Mouse (Mus musculus): ENCODE data around the gene Prdm9.
"Not testable (repeated sequence)": the region's sequence is repeated elsewhere in the genome, so short reads cannot be mapped to it uniquely, and the experiment has no call there.

Prdm9 gene

DNA sequence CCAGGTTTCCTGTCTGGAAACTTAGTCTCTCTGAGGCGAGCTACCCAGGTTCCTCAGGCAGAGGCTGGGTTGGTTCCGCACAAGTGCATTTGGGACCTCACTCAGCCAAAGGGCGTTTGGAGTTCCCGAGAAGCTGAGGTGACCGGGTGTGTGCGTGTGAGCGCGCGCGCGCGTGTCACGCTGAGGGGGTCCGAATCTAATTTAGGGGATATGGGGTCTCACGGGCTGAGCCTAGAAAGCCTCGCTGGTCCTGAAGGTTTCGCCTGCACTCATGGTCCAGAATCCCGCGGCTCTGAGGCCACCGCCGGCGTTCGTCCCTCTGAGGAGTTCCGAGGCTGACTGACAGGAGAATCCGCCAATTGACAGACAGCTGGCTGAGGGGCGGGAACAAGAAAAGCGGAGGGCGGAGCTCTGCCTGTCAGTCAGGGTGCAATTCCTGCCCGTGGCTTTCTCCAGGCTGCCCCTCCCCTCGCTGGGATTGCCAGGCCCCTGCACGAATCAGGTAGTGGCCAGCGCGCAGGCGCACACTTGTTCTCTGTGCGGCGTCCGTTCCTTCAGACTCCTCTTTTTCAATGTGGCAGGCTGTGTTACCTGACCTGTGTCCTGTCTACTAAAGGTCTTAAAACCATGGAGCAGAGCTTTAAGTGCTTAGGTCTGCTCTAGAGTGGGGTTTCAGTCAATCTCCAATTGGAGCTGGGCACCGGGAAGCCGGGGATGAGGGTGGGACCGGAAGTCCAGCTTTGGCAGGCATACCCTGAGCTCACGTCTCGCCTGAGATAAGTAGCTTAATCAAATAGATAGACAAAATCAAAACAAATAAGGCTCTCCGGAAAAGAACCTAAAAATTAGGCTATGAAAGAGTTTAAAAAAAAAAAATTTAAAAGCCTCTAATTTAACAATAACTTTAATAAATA lies at the start of gene Prdm9:
Prdm9 (minus strand) TSS at position 341 of the 914 bp plus-strand sequence.
- DNase-seq (ENCODE audit: low spot score) = peak; percentile 98

DNA sequence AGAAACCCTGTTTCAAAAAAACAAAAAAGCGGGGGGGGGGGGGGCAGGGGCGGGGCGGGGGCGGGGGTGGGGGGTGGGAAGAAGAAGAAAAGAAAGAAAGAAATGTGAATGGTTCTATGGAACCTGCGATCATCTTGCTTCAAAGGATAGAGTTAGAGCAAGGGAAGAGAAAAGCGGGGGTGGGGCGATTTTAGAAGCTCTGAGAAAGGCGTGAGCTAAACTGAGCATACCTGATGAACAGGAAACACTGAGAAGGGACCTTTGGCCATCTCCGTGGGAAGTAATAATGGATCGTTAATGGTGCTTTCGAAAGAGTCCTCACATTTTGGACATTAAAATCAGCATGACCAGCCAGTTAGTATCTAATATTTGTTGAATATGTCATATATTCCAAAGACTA lies 35.3 kb upstream of the Prdm9 start:
- DNase-seq (ENCODE audit: low spot score) = no peak

DNA sequence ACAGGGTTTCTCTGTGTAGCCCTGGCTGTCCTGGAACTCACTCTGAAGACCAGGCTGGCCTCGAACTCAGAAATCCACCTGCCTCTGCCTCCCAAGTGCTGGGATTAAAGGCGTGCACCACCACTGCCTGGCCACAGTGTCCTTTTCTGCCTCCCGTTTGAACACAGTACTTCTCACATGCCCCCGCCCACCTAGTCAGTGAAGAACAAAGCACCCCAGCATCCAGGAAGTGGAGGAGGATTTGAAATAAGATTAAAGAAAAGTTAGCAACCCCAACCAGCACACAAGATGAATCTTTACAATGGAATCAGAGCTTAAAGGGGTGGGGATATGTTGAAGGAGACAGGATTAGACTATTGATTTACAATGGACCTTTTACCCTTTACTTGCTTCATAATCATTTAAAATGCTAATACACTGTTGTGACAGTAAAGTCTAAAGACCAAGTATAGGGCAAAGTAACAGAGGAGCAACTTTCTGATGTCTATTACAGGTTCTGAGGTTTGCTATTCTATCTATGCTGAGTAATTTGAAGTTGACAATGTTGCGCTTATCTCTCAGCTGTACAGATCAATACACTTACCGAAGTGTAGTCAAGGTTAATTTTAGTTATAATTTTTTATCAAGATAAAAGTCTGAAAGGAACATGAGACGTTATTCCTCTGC lies 27.2 kb upstream of the Prdm9 start:
- DNase-seq (ENCODE audit: low spot score) = no peak

DNA sequence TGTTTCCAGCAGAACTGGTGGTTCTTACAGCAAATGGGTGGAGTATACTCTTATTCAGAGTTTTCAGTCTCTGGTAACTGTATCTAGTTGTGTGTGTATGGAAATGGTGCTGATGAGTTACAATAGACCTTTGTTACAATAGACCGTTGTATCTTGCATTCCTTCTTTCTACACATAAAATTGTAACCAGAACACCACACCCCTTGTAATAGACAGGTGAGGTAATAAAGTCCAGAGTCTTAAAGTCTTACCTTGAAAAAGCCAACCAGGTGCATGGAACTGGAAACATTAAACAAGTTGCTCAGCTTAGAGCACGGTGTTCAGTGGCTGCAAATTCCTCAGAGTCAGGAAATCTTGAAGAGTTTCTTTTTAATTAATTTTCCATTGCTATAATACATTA lies 24.0 kb upstream of the Prdm9 start:
- DNase-seq (ENCODE audit: low spot score) = no peak

DNA sequence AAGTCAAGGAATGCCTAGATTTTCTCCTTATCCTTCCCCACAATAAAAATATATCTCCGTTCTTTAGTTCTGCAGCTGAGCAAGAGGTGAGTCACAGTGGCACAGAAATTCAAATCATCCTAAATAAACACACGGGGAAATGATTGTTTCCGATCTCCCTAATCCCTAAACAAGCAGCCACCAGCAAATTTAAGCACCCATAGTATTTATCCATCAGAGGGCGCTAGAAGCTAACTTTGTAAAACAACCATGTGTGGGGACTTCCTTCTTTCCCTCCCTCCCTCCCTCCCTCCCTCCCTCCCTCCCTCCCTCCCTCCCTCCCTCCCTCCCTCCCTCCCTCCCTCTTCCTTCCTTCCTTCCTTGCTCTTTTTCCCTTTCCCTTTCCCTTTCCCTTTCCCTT lies 21.5 kb upstream of the Prdm9 start:
- DNase-seq (ENCODE audit: low spot score) = no peak

DNA sequence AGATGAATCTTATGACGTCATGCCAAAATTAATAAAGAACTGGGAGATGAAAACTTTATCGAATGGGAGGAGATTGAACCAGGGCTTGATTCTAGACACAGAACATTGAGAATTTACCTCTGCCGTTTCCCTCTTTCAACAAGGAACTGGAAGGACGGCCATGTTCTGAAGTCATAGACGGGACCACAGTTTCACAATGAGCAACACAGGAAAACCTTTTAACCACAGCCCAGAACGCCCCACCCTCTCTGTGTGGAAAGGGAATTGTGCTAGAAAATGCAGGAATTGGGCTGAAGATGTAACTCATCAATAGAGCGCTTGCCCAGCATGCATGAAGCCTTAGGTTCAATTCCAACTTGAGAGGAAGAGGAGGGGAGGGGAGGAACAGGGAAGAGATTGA lies 18.9 kb upstream of the Prdm9 start:
- no peak for DNase-seq (ENCODE audit: low spot score)

DNA sequence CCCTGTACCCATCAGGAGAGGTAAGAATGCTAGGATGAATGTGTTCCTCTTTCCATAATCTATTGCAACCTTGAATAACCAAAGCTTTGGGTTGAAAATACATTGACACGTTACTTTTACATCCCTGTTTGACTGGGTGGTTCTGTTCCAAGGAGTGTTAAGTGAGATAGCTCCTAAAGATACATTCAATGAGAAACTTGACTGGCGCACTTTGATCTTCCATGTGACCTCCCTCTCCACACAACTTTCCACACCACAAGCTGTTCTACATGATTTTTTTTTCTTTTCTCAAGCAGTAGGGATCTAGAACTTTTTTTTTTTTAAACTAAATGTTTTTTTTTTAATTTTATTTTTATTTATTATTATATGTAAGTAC lies 15.9 kb upstream of the Prdm9 start:
- no peak for DNase-seq (ENCODE audit: low spot score)

DNA sequence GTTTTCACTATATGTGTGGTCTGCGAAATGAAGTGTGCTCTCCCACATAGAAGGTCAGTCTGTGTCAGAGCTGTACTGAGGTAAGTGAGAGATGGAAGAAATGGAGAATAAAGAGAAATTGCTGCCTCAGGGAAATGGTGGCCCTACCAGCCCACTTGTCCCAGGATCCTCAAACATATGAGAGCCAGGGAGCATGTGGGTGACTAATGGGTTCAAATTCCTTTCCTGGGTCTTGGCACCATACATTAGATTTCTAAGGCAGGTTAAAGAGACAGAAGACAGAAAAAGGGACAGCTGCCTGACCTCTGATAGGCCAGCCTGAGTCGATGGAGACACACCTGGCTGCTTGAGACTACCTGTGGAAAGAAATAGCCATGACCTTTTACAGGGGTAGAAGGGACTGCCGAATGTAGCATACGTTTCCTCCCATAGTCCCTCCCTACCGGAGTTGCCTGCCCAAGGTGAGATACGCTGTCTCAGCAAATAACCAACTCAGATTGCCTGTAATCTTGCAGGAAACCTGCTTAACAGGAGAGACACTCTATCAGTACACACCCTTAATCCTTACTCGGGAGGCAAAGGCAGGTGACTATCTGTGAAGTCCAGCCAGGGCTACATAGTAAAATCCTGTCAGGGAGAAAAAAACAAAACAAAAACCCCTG lies 15.4 kb upstream of the Prdm9 start:
- no peak for DNase-seq (ENCODE audit: low spot score)

DNA sequence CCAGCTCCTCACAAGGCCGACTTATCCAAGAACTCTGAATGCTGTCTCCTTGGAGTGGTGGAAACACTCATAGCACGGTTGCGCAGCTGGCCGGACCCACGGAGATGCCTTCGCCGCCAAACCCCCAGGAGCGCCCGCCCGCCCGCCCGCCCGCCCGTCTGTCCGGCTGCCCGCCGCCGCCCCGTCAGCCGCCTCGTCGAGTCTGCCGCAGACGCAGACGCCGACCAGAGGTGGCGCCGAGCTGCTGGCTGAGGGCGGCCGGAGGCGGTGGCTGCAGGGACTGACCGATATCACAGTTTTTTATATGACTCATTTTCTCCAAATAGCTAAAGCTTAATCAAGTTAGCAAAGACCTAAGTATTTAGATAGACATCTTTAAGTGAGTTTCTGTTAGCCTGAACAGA lies 13.1 kb upstream of the Prdm9 start:
- DNase-seq (ENCODE audit: low spot score) = peak; percentile 20

DNA sequence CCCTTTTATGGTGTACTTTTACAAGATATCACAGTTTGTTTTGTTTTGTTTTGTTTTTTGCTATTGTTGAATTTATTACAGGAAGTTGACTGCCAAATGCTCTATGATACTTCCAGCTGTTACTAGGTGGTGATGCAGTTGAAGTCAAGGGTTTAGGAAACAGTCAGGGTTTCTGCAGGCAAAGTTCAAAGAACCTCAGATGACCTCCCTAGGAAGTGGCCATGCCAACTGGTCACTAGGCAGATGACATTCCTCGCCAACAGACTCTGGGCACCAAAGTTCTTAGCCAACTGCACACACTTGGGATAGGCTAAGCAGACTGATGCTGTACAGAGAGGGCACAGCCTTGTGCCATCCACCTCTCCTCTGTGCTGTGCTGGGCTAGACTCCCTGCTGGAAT lies 10.9 kb upstream of the Prdm9 start:
- DNase-seq (ENCODE audit: low spot score) = no peak

DNA sequence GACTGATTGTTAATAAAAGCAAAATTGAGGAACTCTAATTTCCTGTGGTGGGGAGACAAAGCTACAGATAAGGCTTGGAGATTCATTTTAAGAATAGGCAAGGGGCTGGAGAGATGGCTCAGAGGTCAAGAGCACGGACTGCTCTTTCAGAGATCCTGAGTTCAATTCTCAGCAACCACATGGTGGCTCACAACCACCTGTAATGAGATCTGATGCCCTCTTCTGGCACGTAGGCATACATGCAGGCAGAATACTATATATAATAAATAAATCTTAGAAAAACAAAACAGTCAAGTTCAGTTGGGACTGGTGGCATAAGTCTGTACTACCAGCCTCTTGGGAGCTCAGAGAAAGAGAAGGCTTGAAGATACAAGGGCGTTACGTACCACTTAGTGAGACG lies 2.8 kb upstream of the Prdm9 start:
- DNase-seq (ENCODE audit: low spot score) = no peak

DNA sequence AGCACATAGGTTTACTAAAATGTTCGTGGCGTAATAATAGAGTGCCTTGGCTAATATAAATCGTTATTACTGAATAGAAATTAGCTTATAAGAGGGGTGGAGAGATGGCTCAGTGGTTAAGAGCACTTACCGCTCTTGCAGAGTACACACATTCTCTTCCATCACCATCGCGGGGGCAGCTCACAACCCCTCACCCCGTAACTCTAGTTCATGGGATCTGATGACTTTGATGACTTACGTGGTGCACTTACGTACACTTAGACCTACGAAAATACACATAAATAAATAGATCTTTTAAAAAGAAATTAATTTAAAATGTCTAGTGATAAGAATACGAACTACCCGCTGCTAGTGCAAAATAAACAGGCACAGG lies 760 bp upstream of the Prdm9 start:
- DNase-seq (ENCODE audit: low spot score) = no peak

DNA sequence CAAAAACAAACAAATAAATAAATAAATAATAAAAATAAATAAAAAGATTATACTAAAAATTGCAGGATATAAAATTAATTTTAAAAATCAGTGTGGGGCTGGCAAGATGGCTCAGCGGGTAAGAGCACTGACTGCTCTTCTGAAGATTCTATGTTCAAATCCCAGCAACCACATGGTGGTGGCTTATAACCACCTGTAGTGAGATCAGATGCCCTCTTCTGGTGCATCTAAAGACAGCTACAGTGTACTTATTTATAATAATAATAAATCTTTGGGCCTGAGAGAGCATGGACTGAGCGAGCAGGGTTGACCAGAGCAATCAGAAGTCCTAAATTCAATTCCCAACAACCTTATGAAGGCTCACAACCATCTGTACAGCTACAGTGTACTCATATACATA lies 4.2 kb downstream of the Prdm9 start:
- no peak for DNase-seq (ENCODE audit: low spot score)

DNA sequence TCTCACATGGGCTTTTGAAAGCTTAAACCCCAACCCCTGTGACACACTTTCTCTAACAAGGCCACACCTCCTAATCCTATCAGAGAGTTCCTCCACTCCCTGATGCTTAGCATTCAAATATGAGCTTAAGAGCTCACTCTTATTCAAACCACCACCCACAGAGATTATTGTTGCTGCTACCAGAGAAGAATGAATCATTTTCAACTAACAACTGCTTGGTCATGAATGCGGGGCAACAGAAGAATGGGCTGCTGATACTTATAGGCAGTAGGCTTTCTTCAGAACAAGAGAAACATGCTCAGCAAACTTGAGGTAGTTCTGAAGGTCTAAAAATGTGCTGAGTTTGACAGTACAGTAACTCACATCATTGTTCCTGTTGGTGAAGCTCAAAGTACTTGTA lies 14.4 kb downstream of the Prdm9 start:
- DNase-seq (ENCODE audit: low spot score) = no peak

DNA sequence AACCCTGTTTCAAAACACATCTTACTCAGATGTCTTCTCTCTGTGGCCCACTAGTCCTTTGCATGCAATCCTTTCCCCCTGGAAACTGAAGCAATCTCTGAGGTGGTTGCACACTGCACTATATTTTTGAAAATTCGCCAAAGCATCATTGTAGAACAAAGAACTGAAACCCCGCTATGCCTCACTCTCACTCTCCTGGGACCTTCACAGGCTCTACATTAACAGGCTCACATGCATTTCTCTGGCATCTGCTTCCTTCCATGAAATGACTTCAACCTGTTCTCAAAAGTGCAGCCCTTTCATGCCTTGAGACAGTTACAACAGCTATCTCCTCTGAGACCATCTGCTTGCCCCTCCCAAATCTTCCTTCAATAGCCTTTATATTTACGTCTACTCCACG lies 17.7 kb downstream of the Prdm9 start:
- DNase-seq (ENCODE audit: low spot score) = no peak

DNA sequence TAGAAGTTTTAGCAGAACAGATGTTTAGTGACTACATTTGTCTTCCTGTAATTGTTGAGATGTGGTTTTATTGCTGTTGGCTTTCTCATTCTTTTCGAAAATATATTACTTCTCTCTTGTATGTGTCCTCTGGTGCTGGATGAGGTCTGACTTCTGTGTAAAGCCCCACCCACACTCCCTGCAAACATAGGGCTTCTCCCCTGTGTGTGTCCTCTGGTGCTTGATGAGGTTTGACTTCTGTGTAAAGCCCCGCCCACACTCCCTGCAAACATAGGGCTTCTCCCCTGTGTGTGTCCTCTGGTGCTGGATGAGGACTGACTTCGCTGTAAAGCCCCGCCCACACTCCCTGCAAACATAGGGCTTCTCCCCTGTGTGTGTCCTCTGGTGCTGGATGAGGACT lies 20.3 kb downstream of the Prdm9 start:
- DNase-seq (ENCODE audit: low spot score) = not testable (repeated sequence)

DNA sequence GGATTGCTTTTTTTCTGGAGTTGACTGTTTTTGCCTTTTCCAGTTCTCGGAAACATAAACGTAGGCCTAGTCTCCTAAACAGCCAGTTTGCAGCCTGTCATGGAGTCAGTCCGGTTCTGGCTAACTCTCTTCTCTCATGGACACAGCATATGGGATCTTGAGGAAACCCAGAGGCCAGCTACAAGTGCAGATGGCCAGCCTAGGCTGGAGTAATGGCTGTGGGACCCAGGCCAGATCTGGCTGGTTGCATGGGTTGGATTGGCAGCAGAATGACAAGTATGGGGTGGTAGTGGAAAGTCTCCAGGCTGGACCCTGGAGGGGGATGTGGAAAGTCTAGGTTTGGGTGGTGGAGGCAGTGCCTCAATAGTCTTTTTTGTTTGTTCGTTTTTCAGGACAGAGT lies 23.8 kb downstream of the Prdm9 start:
- DNase-seq (ENCODE audit: low spot score) = no peak

DNA sequence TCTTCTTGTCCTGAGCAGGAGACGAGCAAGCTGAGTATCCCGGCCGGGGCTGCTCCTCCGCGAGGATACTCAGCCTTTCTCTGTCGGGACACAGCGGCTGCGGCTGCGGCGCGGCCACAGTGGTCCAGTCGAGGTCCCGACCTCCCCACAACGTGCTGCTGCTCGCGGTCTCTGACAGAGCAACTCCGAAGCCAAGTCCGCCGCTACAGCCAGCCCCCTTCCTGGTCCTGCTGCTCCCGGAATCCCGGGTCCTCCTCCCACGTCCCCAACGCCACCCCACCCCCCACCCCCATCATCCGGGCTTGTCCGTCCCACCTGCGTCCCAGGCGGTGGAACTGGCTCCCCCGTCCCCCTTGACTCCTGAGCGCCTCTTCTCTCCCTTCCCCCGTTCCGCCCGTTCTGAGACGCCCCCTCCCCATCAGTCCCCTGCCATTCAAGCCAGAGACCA lies 27.7 kb downstream of the Prdm9 start:
- DNase-seq (ENCODE audit: low spot score) = peak; percentile 10

DNA sequence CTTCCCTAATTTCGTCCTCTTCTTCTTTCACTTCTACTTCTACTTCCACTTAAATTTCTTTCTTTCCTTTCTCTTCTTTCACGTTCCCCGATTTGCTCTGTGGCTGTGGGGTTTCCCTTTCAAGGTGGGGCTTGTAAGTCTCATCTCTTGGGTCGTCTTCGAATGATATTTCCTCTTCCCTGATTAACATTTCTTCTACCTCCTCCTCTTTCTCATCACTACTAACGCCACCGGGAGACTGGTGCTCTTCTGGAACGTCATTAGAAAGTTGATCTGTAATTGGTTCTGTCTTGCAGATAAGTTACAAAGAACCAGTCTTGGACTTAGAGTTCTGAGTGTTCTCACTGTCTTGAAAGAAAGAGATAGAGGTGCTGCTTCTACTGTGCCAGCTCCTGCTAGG lies 28.2 kb downstream of the Prdm9 start:
- DNase-seq (ENCODE audit: low spot score) = no peak

DNA sequence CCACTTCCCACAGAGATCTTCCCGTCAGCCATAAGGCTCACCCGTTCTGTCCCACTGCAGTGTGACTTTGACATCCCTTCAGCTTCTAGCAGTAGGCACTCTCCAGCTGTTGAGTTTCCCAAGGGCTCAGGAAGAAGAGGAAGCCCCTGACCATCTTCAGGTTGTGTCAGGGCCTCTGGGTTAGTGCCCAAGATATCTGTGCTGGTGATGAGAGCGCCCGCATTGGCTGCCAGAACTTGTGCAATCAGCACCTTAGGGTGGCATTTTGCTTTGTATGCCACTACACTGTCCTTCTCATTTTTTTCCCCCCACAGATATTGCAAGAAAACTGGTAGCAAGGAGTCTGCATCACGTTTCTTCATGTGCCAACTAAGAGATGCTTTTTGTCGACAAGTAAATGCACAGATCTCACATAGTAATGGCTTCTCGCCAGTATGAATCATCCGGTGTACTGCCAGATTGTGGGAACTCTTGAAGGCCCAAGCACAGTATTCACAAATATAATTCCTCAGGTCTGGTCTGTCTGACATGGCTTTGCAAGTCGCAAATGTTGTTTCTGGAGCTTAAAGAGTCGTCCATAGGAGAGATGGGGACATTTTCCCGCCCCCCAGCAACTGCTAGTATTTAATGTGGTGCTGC lies 28.9 kb downstream of the Prdm9 start:
- DNase-seq (ENCODE audit: low spot score) = no peak

DNA sequence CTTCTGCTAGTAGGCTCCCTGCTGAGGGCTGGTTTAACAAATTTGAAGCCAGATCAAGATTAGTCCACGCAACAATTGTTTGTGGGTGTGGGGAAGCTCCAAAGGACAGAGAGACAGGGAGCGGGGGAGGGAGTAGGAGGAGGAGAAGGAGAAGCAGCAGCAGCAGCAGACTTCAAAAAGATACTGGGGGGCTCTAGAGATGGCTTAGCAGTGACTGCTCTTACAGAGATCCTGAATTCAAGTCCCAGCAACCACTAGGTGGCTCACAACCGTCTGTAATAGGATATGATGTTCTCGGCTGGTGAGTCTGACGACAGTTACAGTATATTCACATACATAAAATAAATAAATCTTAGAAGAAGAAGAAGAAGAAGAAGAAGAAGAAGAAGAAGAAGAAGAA lies 34.0 kb downstream of the Prdm9 start:
- DNase-seq (ENCODE audit: low spot score) = peak; percentile 63

DNA sequence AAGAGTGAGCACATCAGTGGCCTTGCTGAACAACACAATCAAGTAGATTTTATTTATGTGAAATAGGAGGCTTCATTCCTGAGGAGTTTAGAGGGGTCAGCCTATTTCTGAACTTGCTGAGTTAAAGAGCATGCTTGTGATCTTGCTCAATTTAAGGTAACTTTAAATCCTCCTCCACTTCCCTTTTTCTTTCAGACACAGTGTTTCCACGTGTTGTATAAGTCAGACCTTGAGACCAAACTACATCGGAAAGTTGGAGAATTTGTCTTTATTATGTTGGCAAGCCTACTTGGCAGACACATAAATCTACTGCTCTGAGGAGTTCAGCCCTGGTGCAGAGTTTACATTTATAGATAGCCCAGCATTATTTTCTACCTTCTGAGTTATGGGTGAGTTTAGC lies 35.3 kb downstream of the Prdm9 start:
- DNase-seq (ENCODE audit: low spot score) = no peak

DNA sequence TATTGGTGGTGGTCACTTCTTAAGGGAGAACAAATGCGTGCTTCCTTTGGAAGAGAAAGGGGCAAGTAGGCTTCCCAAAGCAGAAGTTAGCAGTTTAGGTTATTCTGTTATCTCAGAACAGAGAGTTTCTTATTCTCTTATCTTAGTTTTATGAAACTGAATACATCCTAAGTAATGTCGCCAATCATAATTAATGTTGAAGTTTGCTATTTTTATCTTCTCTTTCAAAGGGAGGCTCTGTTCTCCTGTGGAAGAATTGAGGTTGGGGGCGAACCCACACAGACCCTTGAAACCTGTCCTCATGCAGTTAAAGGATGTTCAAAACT lies 36.4 kb downstream of the Prdm9 start:
- DNase-seq (ENCODE audit: low spot score) = no peak
